In the genomic region with DNA sequence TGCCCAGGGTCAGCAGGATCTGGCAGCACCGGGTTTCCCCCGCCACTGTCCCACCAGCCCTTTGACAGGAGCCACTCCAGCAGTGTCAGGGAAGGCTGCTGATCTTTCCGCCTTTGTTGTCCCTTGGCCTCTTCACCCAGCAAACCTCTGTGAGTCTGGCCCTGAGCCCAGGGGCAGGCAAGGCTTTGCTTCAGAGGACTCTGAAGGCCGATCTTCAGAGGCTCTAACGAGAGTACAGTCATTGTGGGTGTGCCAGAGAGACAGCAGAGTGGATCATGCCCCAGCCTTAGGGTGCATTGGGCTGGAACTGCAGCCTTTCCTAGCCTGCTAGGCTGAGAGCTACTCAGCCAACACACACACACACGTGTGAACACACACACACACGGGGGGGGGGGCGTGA, we compare ENCODE assay signal across 10 mouse cellular contexts.
DNase-seq lines count a peak whose midpoint lies in the region; ATAC-seq lines count a peak whose summit lies in the region.
"Had no signal": no experiment of that assay in that cellular context is flagged by ENCODE, and none has a peak within 500 bp of the region (broad histone marks: within the 10 kb centered on the region; RNA-seq: fewer than 3 reads in every experiment).

No protein-coding gene starts in this region.

- DNase-seq in kidney, adult 18-20 months: peak; percentile 68
- peak; percentile 91 for DNase-seq in adrenal gland, adult 2 months
- peak; percentile 82 to 93 for DNase-seq in kidney, postnatal 25 days
- no peak for DNase-seq in cerebellum, adult 11-12 months
- no peak for DNase-seq in thymus, postnatal 36 days
- DNase-seq: thymus, postnatal 25 days had no signal

- H3K27ac ChIP-seq in kidney, embryonic 15.5 days: no peak overlapping the region
- peak overlapping the region; percentile 42 for H3K27ac ChIP-seq in heart, embryonic 15.5 days
- H3K27ac ChIP-seq: embryonic facial prominence, embryonic 15.5 days had no signal

- H3K4me2 ChIP-seq in kidney, embryonic 15.5 days: no peak overlapping the region
- no peak overlapping the region for H3K4me2 ChIP-seq in heart, embryonic 15.5 days
- H3K4me2 ChIP-seq: embryonic facial prominence, embryonic 15.5 days had no signal

- H3K9me3 ChIP-seq in kidney, embryonic 15.5 days (replicated peaks): no peaks in the 10 kb centered on the region
- no peaks in the 10 kb centered on the region for H3K9me3 ChIP-seq in heart, embryonic 15.5 days (replicated peaks)
- H3K9me3 ChIP-seq: embryonic facial prominence, embryonic 15.5 days had no signal

- H3K4me1 ChIP-seq in kidney, embryonic 15.5 days: peaks cover 66% of the 10 kb centered on the region
- peaks cover 64% of the 10 kb centered on the region for H3K4me1 ChIP-seq in heart, embryonic 15.5 days (replicated peaks)

- H3K4me3 ChIP-seq in kidney, embryonic 15.5 days (replicated peaks): no peak overlapping the region
- H3K4me3 ChIP-seq in heart, embryonic 15.5 days: no peak overlapping the region
- H3K4me3 ChIP-seq: embryonic facial prominence, embryonic 15.5 days had no signal

- WGBS in kidney, embryonic 15.5 days: 43% methylated on average over 7 of the region's 8 CpGs
- WGBS in heart, embryonic 15.5 days: 33% methylated on average over 7 of the region's 8 CpGs

- no peak overlapping the region for H3K9ac ChIP-seq in kidney, embryonic 15.5 days
- no peak overlapping the region for H3K9ac ChIP-seq in heart, embryonic 15.5 days
- H3K9ac ChIP-seq: embryonic facial prominence, embryonic 15.5 days had no signal

- no peak; the same call in 1 of the 2 replicates for ATAC-seq in kidney, embryonic 15.5 days (replicated peaks; ENCODE audit: low FRiP score)
- ATAC-seq in heart, embryonic 15.5 days (replicated peaks; ENCODE audit: insufficient number of reproducible peaks, insufficient read depth, low FRiP score, low read depth): peak; percentile 24; the same call in 1 of the 2 replicates
- ATAC-seq in erythroblast, adult 5-6 weeks (replicated peaks; ENCODE audit: low FRiP score, poor library complexity, severe bottlenecking): no peak

- no peaks in the 10 kb centered on the region for H3K36me3 ChIP-seq in kidney, embryonic 15.5 days
- no peaks in the 10 kb centered on the region for H3K36me3 ChIP-seq in heart, embryonic 15.5 days
- H3K36me3 ChIP-seq: embryonic facial prominence, embryonic 15.5 days had no signal

- H3K27me3 ChIP-seq in kidney, embryonic 15.5 days: 0 out of 2 replicates have a peak, but pooled peaks cover 3% of the 10 kb centered on the region
- H3K27me3 ChIP-seq in heart, embryonic 15.5 days: peaks cover 4% of the 10 kb centered on the region; the same call in 1 of the 2 replicates
- H3K27me3 ChIP-seq: embryonic facial prominence, embryonic 15.5 days had no signal

Comparison
In these comparisons a context has a peak if more than half of its experiments do, and no peak if none do; other contexts are left out.
1. DNase-seq: peak in kidney, adult 18-20 months (single experiment), adrenal gland, adult 2 months (single experiment) and kidney, postnatal 25 days (2 of 2); none in cerebellum, adult 11-12 months (single experiment) and thymus, postnatal 36 days (0 of 2).